Mouse (Mus musculus) spleen, postnatal 10 days (tissue): ENCODE results near the gene Adcy2.

Experiments used
- DNase-seq, 2 experiments: peaks; one replicate each; pipeline ENCODE4 v3.0.0; 2021 to 2022; ENCODE audit warnings: low spot score in 2 of 2

Gene Adcy2

GRCm38 (mm10) chr13:68998918-68999801 lies at the start of gene Adcy2:
TSS of gene Adcy2 (minus strand) at chr13:68999541.
- DNase-seq = no peak

DNA sequence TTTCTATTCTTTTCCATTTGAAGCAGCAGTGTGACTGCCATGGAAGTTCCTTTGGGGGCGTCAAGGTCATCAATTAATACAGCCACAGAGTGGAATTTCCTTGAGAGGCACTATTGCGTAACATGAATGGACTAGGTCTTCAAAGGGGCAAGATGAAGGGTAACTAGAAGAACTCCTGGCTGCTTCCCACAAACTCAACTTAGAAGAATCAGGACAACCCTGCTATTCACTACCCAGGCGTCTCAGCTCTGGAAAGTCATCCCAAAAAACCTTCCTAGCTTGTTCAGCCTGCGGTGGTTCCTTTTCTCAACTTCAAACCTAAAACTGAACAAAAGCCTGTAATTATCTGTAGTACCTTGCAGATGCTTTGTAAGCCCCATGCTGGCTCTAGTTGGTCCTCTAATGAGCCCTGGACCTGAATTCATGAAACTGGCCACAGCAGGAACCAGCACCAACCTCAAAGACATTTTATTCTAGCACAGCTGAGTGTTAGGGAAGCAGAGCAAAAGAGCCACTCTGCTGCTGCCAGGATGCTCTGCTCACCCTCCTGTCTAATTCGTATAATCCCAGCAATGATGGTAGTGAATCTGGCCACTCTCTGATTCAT lies 37.8 kb upstream of the Adcy2 start:
- DNase-seq = no peak

DNA sequence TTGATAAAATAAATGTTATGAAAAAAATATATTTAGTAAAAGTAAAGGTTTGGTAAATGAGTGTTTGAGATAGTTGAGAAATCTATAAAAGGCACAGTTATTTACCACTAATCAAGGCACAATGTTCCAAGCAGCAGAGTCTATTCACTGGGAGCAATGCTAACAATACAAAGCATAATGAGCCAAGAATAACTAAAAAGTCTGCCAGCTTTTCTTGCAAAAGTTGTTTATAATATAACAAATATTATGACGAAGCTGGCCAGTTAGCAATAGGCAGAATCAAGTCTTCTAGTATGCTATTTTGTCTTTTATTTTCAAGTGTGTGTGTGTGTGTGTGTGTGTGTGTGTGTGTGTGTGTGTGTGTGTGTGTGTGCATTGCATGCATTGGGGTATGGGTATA lies 35.3 kb upstream of the Adcy2 start:
- no peak for DNase-seq

DNA sequence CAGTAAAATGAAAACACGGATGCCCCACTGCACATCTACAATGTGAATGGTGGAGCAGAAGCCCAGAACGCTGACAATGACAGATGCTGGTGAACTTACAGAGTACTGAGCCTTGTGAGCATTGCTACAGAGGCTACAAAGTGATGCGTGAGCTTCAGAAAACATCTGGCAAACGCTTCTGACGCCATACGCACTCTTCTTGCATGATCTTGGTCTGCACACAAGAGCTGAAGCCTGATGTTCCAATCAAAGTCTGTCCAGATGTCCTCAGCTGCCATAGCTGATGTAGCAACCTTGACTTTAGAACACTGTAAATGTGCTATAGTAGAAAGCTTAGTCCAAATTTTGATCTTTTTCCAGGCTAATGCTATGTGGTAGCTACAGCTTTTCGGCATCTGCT lies 34.2 kb upstream of the Adcy2 start:
- no peak for DNase-seq

DNA sequence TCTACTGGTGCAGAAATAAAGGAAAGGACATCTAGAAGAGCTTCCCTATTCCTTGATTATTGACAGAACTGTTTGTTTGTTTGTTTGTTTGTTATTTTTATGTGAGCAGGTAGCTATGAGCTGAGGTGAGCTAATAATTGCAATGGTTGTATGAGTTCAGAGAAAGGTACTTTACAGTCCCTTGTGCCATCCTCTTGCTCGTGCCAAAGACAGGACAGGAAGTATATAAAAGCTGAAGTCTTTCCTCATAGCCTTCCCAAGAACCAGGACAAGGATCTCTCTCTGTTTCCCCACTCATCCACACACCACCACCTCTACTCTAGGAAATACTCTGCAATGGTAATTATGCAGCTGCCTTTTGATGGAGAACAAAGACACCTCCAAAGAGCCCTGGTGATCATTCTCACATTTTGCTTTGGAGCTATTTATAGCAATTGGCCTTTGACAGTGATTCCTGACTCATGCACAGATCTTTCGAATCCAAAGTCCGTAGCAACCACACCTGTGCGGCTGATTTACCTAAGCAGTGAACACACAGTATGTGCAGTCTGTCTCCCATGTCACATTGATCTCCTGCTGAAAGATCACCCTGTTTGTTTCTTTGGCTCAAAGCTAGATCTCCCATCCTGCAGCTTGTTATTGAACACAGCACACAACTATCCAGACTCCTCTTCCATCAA lies 29.9 kb upstream of the Adcy2 start:
- no peak for DNase-seq

DNA sequence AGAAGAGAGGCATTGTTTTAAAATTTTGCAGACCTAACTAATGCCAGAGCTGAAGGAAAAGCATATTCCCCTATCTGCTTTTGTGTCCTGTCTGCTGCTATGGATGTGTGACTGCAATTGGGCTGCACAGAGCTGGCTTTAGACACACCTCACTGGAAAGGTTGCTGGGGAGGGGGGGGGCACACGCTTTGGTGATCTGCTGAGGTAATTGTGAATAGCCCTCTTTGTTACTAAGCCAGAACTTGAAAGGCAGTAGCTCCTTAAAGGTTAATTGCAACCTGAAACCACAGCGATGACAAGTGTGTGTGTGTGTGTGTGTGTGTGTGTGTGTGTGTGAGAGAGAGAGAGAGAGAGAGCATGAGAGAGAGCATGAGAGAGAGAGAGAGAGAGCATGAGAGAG lies 25.6 kb upstream of the Adcy2 start:
- no peak for DNase-seq

DNA sequence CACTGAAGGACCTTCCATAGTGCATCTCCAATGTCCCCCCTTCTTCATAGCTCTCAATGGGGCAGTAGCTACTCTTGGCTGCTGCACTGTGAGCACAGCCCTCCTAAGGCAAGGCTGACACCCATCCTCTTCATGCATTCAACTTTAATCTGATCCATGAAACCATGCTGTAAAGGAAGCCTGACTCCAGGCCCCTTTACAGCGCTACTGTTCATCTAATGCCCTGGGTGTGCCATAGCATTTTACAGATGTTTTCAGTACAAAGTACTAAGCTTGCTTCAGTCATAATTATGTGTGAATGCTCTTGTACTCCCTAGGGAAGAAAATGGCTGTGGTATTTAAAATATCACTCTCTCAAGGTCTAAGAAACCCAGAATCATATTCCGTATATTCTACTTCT lies 23.9 kb upstream of the Adcy2 start:
- DNase-seq = no peak

DNA sequence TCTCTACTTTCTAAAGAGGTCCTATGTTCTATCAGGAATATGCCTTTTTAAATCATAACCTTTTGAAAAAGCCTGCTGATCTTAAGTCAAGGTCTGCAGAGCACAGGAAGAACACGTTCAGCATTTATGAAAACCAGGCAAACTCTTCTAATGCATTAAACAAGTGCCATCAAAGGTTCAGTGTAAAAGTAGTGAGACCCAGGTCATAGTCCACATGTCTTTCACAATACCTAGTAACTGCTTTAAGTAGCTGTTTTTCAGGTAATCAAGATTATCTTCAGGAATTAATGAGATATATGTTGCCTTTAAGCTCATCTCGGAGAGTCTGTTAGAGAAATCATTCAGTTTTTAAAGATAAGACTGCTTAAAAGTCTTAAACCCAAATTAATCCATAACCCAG lies 21.2 kb upstream of the Adcy2 start:
- no peak for DNase-seq

- DNase-seq = no peak
Measured at GRCm38 (mm10) chr13:69006915-69007314, 7.6 kb upstream of the Adcy2 start.

DNA sequence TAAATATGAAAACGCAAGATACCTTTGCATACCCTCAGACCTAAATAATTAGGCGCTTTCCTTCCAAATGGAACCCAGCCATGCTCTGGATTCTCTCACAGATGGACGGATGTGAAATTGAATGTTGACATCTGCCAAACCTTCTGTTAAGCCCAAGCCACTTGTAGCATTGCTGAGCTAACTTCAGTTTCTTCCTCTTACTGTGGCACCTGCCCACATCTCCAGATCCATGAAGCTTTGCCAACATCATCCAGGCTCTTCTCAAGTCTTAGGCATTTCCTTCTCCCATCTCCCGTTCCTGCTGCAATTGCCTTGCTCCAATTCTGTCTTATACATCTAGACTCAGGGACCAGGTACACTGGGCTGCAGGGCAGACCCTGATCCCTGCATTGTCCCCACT lies 6.8 kb upstream of the Adcy2 start:
- no peak for DNase-seq

DNA sequence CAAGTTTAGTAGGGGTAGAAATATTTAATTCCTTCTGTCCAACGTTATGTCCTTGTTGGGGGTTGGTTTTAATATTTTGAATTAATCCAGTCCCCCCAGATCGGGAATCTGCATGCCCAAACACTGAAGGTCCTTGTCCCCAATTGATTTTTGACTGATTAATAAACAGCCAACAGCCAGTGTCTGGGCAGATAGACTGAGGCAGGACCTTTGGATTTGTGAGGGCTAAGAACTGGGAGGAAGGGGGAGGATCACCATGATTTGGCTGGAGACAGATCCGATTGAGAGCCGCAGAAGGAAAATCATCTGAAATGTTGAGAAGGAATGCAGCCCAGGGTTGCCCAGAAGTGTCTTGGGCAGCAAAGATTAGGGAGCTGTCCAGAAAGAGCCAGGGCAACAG lies 5.1 kb upstream of the Adcy2 start:
- DNase-seq = no peak

DNA sequence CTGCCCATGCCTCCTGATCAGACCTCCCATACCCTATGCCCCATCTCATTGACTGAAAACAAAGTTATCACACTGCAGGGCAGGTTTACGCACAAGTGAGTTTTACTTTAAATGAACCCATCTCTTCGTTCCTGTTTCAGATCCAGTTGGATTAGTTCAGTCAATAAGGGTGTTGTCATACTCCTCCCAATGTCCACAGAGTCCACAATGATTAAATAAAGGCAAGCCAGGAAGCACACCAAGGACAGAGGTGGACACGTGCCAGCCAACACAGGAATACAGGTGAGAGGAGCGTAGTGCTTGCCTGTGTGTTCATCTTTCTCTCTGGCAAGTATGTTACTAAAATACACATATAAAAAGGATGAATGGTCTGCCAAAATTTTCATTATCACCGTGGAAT lies 3.3 kb upstream of the Adcy2 start:
- DNase-seq = no peak

- DNase-seq = no peak
Measured at GRCm38 (mm10) chr13:69002173-69002572, 2.8 kb upstream of the Adcy2 start.

- DNase-seq = no peak
Measured at GRCm38 (mm10) chr13:68999826-69000225, 485 bp upstream of the Adcy2 start.

DNA sequence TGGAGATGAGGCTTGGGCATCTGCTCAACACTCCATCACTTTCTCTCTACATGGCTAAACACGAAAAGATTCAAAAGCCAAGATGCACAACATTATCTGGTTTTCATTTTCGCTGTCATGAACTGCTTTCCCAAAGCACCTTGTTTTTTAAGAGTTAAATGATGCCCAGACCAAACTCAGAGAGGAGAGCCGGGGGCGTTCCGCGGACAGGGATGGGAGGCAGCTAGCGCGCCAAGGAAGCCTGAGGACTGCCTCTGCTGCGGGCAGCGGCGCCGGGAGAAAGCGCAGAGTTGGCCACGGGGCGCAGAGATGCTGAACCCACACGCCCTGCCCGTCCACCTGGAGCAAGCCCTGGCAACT lies 803 bp downstream of the Adcy2 start:
- no peak for DNase-seq

GRCm38 (mm10) chr13:68997821-68998551 lies 1.4 kb downstream of the Adcy2 start:
- no peak for DNase-seq

- DNase-seq = no peak
Measured at GRCm38 (mm10) chr13:68997386-68997785, 2.0 kb downstream of the Adcy2 start.

DNA sequence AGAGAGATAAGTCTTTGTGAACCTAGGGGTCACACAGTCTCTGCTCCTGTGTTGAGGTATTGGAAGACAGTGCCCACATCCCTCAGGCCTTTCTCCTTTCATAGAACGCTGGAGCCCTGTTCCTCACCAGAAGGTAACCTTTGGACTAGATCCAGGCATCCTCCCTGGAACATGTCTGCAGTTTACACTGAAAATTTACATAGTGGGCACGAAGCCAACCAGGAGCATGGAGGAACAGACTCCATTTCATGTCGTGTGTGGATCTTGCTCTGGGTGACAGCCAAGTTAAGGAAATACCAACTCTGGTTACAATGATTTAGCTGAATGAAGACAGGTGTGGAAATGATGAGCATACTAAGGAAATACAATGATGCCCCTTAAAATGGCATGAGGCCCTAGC lies 2.7 kb downstream of the Adcy2 start:
- no peak for DNase-seq

DNA sequence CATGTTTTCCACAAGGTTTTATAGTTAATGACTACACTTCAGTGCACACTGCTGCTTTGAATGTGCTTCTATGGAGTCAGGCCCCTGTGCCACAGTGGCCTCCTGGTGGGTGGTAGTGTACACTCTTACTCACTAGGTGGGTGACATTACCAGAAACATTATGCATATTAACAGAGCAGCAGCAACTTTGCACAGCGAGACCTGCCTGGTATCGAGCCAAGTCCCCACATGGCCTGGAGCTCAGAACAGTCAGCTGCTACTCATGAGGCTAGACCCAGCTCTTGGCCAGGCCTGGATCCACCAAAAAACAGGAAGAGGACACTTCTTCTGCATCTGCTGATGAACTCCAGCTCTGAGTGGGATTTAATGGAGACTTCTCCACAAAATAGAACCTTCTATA lies 13.6 kb downstream of the Adcy2 start:
- DNase-seq = no peak

GRCm38 (mm10) chr13:68984000-68984399 lies 15.3 kb downstream of the Adcy2 start:
- DNase-seq = no peak

GRCm38 (mm10) chr13:68981048-68981447 lies 18.3 kb downstream of the Adcy2 start:
- no peak for DNase-seq

GRCm38 (mm10) chr13:68973143-68973542 lies 26.2 kb downstream of the Adcy2 start:
- DNase-seq = no peak
